Mouse (Mus musculus) cerebellum, adult 8-10 months (tissue): ENCODE measurements around the gene Cox17.

ENCODE experiments used
- DNase-seq: peaks from one replicate; pipeline ENCODE4 v3.0.0; 2022

The Cox17 gene

GRCm38 (mm10) chr16:38373439-38373838 is 26.6 kb downstream of the Cox17 start:
- no peak for DNase-seq

- no peak for DNase-seq
Observed at GRCm38 (mm10) chr16:38373941-38374340, 27.1 kb downstream of the Cox17 start.

GRCm38 (mm10) chr16:38374379-38375140 is 27.8 kb downstream of the Cox17 start:
- DNase-seq: no peak

- no peak for DNase-seq
Observed at GRCm38 (mm10) chr16:38375182-38375581, 28.4 kb downstream of the Cox17 start.

- DNase-seq: peak; percentile 57
Observed at GRCm38 (mm10) chr16:38376163-38376840, 29.5 kb downstream of the Cox17 start.

- DNase-seq: no peak
Observed at GRCm38 (mm10) chr16:38376841-38377249, 30.1 kb downstream of the Cox17 start.

- no peak for DNase-seq
Observed at GRCm38 (mm10) chr16:38377546-38377945, 30.8 kb downstream of the Cox17 start.

- no peak for DNase-seq
Observed at GRCm38 (mm10) chr16:38378591-38378990, 31.8 kb downstream of the Cox17 start.

GRCm38 (mm10) chr16:38379088-38379487 is 32.3 kb downstream of the Cox17 start:
- no peak for DNase-seq

GRCm38 (mm10) chr16:38379493-38379892 is 32.7 kb downstream of the Cox17 start:
- no peak for DNase-seq

- DNase-seq: no peak
Observed at GRCm38 (mm10) chr16:38379926-38380325, 33.1 kb downstream of the Cox17 start.

- no peak for DNase-seq
Observed at GRCm38 (mm10) chr16:38383683-38384082, 36.9 kb downstream of the Cox17 start.

GRCm38 (mm10) chr16:38385184-38385634 is 38.4 kb downstream of the Cox17 start:
- DNase-seq: no peak

- no peak for DNase-seq
Observed at GRCm38 (mm10) chr16:38385700-38386099, 38.9 kb downstream of the Cox17 start.

GRCm38 (mm10) chr16:38387389-38387788 is 40.6 kb downstream of the Cox17 start:
- no peak for DNase-seq

- DNase-seq: no peak
Observed at GRCm38 (mm10) chr16:38388757-38389156, 42.0 kb downstream of the Cox17 start.

- no peak for DNase-seq
Observed at GRCm38 (mm10) chr16:38389284-38389893, 42.6 kb downstream of the Cox17 start.

- no peak for DNase-seq
Observed at GRCm38 (mm10) chr16:38390322-38390721, 43.5 kb downstream of the Cox17 start.

GRCm38 (mm10) chr16:38392126-38392894 is 45.5 kb downstream of the Cox17 start:
- no peak for DNase-seq

- DNase-seq: no peak
Observed at GRCm38 (mm10) chr16:38394191-38394618, 47.4 kb downstream of the Cox17 start.

GRCm38 (mm10) chr16:38395060-38395730 is 48.4 kb downstream of the Cox17 start:
- no peak for DNase-seq

- peak; percentile 30 for DNase-seq
Observed at GRCm38 (mm10) chr16:38396155-38396554, 49.4 kb downstream of the Cox17 start.
